Mouse (Mus musculus) cerebellum, postnatal 25 days (tissue): ENCODE measurements around the gene Bag6.

Experiments used
- DNase-seq, 2 experiments: peaks; one replicate each; pipeline ENCODE4 v3.0.0; 2021; ENCODE audit warnings: mixed read lengths in 2 of 2

Bag6 gene

DNA sequence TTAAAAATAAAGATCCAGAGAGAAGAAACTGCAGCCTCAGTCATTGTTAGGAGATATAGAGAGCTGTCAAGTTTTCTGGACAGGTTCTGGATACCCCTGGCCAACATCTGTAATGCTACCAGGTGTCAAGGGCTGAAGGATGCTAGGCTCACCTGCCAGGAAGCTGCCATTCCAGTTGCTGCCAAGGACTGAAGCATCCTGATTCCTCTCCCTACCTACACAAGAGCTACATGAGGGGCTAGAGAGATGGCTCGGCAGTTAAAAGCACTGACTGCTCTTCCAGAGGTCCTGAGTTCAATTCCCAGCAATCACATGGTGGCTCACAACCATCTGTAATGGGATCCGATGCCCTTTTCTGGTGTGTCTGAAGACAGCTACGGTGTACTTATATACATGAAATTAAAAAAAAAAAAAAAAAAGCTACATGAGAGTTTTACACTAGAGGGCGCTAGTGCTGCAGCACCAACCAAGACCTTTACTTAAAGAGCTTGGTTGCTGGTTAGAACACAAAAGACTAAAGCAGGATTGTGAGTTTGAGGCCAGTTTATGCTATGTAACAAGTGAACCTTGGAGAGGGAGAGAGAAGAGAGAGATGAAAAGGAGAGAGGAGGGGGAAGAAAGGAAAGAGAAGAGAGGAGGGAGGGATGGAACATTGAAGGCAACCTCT is 33.7 kb downstream of the Bag6 start:
- DNase-seq: no peak

DNA sequence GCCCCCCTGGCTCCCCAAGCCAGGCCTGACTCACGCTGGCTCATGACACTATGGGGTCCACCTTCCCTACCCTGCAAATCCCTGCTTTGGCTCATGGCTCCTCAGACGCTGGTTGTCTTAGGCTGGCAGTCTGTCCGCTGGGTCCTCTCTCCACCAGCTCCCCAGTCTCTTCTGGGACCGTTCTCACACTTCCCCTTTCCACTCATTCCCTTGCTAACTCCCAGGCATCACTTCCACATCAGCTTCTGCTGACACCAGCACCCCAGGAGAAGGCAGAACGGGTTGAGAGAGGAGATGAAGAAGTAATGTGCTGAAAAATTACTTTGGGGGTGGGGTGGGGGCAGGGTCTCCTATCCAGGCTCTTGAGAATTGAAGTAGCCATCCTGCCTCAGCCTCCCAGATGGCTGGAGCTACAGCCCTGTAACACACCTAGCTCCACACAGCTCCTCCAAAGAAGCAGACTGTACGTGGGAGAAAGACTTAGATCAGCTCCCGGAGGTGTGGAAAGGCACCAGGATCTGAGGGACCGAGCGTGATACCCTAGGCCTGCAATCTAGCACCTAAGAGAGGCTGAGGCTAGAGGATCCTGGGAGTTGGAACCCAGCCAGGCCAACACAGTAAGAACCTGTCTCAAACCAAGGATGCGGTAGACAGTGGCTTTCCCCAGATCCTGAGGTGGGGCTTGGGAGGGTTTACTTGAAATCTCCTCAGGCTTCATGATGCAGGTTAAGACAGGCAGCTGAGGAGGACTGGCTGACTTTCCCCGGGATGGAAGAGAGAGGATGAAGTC is 37.7 kb downstream of the Bag6 start:
- DNase-seq: no peak

DNA sequence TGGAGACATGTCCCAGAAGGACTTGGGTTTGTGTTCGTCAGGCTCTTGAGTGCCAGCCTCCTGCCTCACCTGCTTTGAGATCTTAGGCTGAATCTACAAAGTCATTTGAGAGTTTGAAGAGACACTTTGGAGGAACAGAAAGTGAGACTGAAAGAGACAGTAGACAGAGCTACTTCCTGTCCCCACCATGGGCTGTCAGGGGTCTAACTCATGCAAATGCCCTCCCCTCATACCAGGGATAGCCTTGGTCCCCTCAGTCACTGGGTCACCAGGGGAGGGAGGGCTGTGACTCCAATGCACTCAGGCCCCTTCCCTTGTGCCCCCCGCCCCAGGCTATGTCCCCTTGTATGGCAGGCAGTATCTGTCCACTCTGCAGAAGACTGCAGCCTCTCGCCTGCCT is 38.4 kb downstream of the Bag6 start:
- no peak for DNase-seq

DNA sequence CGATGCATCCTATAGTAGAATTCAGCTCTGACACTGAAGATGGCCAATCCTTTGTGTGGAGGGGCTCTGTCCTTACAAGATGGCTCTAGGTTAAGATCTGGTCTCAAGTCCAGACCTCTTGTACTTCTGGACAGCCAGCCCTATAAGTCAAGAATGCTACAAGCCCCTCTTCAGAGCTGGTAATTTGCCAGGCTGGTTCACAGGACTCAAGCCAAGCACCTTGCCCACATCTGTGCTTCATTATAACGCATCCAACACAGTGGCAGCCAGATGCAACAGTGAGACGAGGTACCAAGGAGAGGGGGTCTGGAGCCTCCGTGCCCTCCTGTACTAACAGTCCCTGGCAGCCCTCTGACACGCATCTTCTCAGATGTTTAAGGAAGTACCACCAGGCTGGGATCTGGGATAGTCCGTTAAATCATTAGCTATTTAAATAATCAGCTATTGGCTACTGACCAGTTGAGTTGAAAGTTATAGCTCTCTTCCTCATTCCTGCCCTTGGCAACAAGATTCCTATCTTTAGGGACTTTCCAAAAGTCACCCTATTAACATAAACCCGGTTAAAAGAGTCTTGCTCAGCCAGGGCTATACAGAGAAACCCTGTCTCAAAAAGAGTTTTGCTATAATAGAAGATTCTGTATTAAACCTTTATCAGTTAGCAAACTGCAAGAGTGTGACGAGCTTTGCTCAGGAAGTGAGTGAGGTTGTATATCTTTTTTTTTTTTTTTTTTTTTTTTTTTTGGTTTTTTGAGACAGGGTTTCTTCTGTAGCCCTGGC is 39.4 kb downstream of the Bag6 start:
- DNase-seq: no peak

DNA sequence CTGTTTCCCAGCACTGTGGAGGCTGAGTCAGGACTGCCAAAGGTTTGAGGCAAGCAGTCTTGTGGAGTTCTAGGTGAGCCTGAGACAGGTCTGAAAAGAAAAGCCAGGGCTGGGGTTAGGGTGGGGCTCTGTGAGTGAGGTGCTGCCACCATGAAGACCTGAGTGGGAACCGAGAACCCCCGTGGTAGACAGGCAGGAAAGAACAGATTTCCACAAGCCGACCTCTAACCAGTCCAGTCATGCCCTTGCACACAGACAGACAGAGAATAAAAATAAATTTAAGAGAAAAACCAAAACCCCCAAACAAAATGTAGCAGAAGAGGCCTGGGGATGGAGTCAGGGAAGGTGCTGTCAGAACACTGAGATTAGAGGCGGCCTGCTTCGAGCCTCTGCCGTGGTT is 40.4 kb downstream of the Bag6 start:
- DNase-seq: no peak

DNA sequence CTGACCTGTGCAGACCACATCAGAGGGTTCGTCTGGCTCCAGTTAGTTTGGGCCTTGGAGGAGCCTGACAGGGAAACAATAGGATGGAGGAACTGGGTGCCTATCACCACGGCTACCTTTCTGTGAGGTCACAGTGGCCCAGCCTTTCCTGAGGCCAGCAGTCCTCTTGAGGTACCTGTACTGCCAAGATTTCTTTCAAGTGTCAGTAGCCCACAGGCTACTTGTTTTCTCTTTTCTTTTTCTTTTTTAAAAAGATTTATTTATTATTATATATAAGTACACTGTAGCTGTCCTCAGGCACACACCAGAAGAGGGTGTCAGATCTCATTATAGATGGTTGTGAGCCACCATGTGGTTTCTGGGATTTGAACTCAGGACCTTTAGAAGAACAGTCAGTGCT is 41.0 kb downstream of the Bag6 start, which contains the start of gene Aif1:
Gene Aif1 (minus strand): TSS at position 101 of the 400 bp plus-strand sequence.
- no peak for DNase-seq

DNA sequence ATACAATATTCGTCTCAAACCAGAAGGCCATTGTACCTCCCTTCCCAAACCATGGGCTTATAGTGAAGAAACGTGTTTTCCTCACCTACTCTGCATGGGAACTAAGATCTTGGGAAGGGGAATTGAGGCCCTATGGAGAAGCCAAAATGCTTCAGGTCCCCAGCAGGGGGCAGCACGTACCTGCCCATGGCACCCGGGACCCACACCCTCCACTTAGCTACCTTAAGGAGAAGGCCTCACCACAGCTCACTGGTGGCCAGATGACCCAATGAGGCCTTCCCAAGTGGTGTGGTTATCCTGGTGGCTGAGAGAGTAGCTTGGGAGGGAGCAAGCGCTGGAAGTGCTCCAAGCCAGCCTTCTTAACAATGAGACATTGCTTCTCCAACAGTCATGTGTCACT is 43.5 kb downstream of the Bag6 start:
- peak; percentile 37 to 66 for DNase-seq

DNA sequence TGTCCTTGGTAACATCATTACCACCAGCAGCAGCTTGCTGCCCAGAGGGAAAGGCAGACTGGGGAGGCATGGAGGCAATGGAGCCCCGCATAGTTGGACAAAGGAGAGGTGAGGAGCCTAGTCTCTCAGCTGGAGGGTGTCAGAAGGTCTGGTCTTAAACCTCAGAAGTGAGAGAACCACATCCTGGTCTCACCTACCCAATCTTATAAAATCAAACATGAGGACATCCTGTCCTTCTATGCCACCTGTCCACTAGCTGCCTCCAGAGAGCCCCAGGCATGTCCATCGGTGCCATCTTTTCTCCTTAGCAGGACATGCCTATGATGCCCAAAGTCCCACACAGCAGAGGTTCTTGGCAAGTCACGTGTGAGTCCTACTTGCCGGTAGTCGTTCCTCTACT is 45.1 kb downstream of the Bag6 start:
- DNase-seq: no peak

DNA sequence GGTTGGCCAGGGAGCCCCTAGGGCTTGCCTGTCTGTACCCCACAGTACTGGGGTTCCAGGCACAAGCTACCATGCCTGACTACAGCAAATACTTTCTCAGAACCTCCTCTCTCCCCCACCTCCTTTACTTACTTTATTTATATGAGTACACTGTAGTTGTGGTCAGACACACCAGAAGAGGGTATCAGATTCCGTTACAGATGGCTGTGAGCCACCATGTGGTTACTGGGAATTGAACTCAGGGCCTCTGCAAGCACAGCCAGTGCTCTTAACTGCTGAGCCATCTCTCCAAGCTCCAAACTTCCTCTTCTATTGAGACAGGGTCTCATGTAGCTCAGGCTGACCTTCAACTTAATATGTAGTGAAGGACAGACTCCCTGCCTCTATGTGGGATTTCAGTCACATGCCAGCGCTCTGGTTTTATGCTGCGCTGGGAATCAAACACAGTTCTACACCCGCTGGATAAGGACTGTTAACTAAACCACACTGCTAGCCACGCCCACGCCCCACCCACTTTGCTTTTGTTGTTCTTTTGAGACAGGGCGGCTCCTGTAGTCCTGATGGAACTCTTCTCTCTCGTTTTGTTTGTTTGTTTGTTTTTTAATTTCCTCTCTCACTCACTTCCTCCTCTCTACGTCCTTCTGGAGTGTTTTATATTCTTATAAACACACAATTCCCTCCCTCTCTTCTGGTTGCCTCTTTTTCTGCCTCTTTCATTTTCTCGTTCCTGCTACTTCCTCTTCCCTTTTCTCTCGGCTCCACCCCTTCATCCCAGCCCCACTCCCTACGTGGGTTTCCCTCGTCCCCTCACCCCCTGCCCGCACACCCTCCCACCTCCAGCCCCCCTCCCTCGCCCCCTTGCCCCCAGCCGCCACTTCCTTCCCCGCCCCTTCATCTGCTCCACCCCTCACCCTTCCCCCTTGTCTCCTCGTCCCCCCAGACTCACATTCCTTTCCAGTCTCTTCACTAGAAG is 50.9 kb downstream of the Bag6 start:
- DNase-seq: peak in 1 of 2 experiments; percentile 42

DNA sequence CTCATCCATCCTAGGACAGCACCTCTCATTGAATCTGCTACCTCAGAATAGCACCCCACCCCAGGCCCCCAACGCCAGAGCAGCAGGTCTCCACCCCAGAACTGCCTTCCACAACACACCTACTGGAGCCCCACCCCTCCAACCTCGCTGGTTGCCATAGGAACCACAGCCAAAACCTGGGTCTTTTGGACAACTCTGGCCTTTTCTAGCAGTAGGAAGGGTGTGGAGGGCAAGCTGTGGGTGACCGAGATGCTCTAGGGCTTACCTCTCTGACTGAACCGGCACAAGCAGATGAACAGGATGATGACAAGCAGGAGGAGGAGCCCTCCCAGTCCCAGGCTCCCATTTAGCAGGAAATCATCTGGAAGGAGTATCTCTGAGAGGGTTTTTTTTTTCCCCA is 51.7 kb downstream of the Bag6 start:
- DNase-seq: no peak

DNA sequence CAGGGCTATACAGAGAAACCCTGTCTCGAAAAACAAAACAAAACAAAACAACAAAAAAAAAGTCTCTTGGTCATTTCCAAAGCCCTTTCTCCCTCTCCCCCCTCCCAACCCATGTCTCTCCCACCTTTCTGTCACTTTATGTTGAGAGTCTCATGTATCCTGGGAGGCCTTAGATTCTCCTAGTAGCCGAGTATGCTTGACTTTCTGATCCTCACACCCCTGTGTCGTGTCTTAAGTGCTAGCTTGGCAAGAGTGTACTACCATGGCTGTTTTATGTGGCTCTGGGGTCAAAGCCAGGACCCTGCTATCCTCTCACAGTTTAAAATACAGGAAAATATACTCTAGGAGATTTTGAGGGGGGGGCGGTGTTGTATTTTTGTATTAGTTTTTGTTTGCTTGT is 52.4 kb downstream of the Bag6 start:
- DNase-seq: no peak

DNA sequence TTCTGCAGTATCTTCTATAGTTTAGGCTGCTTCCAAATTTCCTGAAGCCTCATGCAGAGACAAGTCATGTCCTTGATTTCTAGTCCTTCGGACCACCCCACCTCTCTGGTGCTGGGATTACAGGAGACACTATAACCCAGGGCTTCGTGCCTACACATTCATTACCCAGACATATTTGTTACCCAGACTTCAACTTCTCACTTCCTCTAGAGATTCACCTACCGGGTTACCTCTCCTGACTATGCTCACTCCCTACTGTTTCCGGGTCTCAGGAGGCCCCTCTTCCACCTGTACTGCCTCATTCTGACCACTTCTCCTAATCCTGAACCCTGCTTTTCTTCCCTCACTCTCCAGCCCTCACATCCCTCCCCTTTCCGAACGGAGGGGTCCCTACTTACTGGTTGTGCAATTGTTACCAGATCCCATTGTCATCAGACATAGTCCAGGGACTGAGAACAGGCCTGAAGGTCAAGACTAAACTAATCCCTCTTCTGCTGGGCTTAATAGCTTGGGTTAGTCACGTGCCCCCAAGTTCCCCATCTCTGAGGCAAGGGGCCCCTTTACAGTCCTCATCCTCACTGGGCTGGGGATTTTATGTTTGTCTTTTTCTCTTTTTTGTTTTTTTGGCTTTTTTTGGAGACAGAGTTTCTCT is 53.1 kb downstream of the Bag6 start, which contains the start of gene Lst1:
Gene Lst1 (minus strand): TSS at position 481 of the 652 bp plus-strand sequence.
- DNase-seq: no peak

DNA sequence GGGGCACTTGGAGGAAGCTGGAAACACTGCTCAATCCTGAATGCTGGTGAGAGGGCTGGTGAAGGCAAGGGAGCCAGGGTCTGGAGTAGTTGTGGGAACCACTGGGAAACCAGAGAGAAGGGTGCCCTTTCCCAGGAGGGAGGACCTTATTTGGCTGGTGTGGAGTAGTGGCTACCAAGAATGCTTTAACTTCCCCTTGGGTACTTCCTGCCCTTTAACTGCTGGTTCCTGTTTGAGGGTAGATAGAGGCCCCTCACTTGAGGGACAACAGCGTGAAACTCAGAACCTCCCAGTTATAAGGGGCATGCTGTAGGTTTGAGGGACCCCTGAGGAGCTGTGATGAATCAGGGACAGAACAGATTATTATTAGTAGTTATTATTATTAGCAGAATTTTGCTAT is 54.2 kb downstream of the Bag6 start:
- DNase-seq: no peak

DNA sequence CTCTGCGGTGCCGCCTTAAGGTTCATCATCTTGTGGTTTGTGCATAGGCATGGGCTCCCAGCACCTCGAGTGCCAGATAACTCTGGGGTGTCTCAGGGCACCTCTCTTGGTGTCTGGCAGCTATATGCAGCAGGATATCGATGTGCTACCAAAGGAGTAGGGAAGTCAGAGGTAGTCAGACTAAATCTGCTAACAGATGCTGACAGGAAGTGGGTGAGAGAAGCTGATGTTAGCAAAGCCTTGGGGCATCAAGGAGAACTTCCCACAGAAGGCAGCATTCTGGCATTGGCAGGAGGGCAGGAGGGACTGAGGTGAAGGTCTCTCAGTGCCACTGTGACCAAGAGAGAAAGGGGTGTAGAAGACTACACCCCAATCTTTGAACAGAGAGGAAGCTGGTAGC is 55.1 kb downstream of the Bag6 start:
- DNase-seq: no peak

DNA sequence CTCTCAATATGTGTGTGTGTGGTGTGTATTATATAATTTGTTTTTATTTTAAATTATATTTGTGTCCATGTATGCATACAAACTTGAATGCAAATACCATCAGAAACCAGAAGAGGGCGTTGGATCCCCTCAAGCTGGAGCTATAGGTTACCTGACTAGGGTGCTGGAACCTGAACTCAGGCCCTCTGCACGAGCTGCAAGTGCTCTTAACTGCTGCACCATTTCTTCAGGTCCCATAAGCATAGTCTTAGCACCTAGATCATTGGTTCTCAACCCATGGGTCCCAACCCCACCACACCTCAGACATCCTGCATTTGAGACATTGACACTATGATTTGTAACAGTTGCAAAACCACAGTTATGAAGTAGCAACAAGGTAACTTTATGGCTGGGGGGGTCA is 56.7 kb downstream of the Bag6 start:
- DNase-seq: no peak

DNA sequence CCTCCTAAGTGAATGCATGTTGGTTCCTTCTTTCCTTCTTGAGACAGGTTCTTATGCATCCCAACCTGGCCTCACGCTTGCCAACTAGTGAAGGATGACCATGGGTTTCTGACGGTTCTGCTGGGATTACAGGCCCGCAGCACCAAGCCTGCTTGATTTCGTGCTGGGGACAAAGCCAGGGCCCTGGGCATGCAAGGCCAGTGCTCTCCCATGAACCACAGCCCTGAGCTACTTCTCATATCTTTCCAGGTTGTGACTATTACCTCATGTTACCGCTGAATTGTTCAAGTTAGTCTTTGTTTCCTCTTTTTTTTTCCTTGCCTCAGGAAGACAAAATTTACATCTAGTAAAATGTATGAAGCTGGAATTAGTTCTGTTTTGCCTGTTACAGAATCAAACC is 57.9 kb downstream of the Bag6 start:
- no peak for DNase-seq

DNA sequence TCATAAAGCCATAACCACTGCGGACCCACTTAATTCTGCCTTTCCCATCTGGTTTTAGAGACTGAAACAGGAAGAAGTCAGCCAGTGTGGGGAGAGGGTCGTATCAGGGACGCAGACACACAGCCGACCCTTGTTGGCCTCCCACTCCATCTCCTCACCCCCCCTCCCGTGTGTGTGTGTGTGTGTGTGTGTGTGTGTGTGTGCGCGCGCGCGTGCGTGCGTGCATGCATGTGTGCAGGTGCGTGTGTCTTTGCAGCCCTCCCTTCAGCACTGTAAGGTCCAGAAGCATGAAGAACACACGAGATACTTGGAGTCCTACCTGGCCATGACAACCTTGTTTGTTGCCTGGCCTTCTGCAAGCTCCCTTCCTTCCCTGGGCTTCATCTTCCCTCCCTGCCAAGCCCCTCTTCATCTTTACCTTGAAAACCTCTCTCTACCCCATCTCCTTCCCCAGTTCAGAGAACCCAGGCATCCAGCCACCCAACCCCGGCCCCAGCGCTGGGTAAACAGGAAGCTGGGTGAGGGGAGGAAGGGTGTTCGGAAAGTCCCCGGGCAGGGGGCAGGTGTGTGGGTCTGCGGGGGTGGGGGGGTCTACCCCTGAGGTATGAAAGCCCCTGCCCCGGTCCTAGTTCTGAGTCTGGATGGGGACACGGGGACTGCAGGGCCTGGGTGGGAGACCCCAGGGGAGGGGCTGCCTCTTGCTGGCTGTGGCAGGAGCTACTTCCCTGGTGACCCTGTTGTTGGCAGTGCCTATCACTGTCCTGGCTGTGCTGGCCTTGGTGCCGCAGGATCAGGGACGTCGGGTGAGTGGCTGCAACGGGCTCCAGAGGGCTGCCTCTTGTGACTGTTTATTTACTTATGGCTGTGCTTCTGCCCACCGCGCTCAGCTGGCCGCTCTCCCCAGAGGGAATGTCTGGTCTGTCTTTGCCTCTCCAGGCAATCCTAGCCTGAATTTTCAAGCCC is 59.2 kb downstream of the Bag6 start, which contains the start of gene Ltb:
Gene Ltb (plus strand): TSS at position 559 of the 963 bp plus-strand sequence.
- DNase-seq: no peak

DNA sequence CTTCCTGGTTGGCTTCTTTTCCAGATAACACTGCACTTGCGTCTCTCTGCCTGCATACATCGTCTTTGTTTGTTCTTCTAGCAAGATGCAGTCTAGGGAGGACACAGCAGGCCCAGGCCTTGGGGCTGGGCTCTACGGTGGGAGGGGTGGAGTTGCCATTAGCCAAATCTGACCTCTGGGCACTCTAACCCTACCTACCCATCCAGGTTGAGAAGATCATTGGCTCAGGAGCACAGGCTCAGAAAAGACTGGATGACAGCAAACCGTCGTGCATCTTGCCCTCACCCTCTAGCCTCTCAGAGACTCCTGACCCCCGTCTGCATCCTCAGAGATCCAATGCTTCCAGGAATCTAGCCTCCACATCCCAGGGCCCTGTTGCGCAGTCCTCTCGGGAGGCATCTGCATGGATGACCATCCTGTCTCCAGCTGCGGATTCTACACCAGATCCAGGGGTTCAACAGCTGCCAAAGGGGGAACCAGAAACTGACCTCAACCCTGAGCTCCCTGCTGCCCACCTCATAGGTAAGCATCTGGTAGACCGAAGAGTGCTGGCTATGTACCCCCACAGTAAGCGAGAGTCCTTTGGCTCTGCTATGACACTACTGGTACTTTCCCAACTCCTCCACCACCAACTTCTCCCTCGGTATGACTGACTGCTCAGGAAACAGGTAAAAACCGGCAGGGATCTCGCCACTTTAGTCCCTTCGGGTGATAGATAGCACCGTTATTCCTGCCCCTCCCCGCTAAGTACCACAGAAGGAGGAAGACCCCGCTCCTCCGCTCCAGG is 60.1 kb downstream of the Bag6 start:
- DNase-seq: no peak

DNA sequence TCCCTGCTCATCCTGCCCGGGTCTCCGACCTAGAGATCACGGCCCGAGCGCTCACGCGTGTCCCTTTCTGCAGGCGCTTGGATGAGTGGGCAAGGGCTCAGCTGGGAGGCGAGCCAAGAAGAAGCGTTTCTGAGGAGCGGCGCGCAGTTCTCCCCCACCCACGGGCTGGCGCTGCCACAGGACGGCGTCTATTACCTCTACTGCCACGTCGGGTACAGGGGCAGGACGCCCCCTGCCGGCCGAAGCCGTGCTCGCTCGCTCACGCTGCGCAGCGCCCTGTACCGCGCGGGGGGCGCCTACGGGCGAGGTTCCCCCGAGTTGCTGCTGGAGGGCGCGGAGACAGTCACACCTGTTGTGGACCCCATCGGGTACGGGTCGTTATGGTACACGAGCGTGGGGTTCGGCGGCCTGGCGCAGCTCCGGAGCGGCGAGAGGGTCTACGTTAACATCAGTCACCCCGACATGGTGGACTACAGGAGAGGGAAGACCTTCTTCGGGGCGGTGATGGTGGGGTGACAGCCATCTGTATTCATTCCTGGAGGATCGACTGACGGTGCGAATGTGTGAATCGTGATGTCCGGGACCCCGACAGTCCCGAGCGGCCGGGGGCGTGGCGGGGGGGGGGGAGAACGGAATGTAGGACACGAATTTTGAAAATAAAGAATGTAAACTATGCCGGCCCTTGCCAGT is 60.8 kb downstream of the Bag6 start:
- peak; percentile 68 to 77 for DNase-seq
